Mouse (Mus musculus) small intestine, adult 2 months (tissue): ENCODE measurements around the gene Inpp5a.

Experiments
- CTCF ChIP-seq: fragments of 200-500 bp; IDR thresholded peaks from 2 replicates; pipeline ENCODE4 v1.5.1; 2012; ENCODE audit warnings: low read depth, mild to moderate bottlenecking, control low read depth, inconsistent platforms, low read length, moderate library complexity, mixed read lengths; ENCODE audit not compliant: insufficient replicate concordance, insufficient read length; ENCODE audit errors: extremely low read depth
- POLR2A ChIP-seq: fragments of 200-500 bp; IDR thresholded peaks from 2 replicates; pipeline ENCODE4 v1.6.1; 2012; ENCODE audit warnings: low read depth, mild to moderate bottlenecking, control low read depth, inconsistent platforms, low read length, moderate library complexity

- TF ChIP-seq POLR2A (no peak), CTCF (no peak)
Observed at GRCm38 (mm10) chr7:139476700-139477099, 87.8 kb downstream of the Inpp5a start.
